Mouse (Mus musculus): ENCODE measurements around the gene Vsig8.

DNA sequence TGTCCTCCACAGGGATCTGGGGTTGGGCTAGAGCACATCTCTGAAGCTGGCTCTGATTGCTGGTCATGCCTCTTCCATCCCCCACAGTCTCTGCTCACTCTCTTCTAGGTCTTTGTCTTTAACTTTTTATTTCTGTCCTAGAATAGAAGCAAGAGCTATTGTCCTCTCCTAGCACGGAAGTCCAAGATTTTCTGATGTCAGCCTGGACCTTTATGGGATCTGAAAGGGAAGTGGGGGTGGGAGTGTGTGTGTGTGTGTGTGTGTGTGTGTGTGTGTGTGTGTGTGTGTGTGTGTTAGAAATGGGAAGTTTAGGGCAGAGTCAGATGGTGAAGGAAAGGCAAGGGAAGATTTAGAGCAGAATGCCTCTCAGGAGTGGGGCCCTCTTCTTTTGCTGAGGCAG, 3.1 kb upstream of the Vsig8 start:
- TF ChIP-seq POLR2A (IDR thresholded peaks at IDR 0.05; ENCODE audit: extremely low read depth, insufficient read depth, low read length) (no peak), CTCF (IDR thresholded peaks at IDR 0.05; ENCODE audit: extremely low read depth, insufficient read depth, low read length) (no peak)

Data from cortical plate, adult 2 months (tissue).